Mouse (Mus musculus): ENCODE measurements at regions not wholly inside any gene's neighbourhood (a gene's known extent, or its start where the extent isn't known, plus 50 kb on each side); places are given as distances from the start of the nearest gene placed in this dataset.

GRCm38 (mm10) chr9:90683319-90683718 lies 412.7 kb upstream of the Tbc1d2b start:
- Histone ChIP-seq H3K36me3 (no peaks in the 10 kb centered on the region), H3K9me3 (no peaks in the 10 kb centered on the region), H3K4me1 (no peaks in the 10 kb centered on the region), H3K27me3 (no peaks in the 10 kb centered on the region), H3K9ac (no peak overlapping the region), H3K4me2 (replicated peaks) (no peak overlapping the region), H3K4me3 (no peak overlapping the region), H3K27ac (no peak overlapping the region)
- WGBS, result 44% methylated on average over 3 of the region's 3 CpGs
- ATAC-seq (ENCODE audit: low FRiP score, low read depth), result no peak

- no peak for ATAC-seq (ENCODE audit: low FRiP score, low read depth)
- Histone ChIP-seq H3K27ac (no peak overlapping the region), H3K9ac (no peak overlapping the region), H3K9me3 (no peaks in the 10 kb centered on the region), H3K27me3 (no peaks in the 10 kb centered on the region), H3K4me3 (no peak overlapping the region), H3K4me2 (replicated peaks) (no peak overlapping the region), H3K36me3 (no peaks in the 10 kb centered on the region), H3K4me1 (no peaks in the 10 kb centered on the region)
- 83% methylated on average over 12 of the region's 12 CpGs for WGBS
Observed at GRCm38 (mm10) chr9:90690066-90690465, 419.5 kb upstream of the Tbc1d2b start.

- Histone ChIP-seq H3K27ac (no peak overlapping the region), H3K36me3 (no peaks in the 10 kb centered on the region), H3K9ac (no peak overlapping the region), H3K27me3 (no peaks in the 10 kb centered on the region), H3K4me3 (no peak overlapping the region), H3K9me3 (no peaks in the 10 kb centered on the region), H3K4me2 (replicated peaks) (no peak overlapping the region), H3K4me1 (no peaks in the 10 kb centered on the region)
- no peak for ATAC-seq (ENCODE audit: low FRiP score, low read depth)
Observed at GRCm38 (mm10) chr9:90691137-90691536, 420.5 kb upstream of the Tbc1d2b start.

- Histone ChIP-seq H3K27ac (no peak overlapping the region), H3K27me3 (no peaks in the 10 kb centered on the region), H3K36me3 (no peaks in the 10 kb centered on the region), H3K9ac (no peak overlapping the region), H3K4me2 (replicated peaks) (no peak overlapping the region), H3K4me1 (no peaks in the 10 kb centered on the region), H3K9me3 (no peaks in the 10 kb centered on the region), H3K4me3 (no peak overlapping the region)
- 73% methylated on average over 12 of the region's 12 CpGs for WGBS
- ATAC-seq (ENCODE audit: low FRiP score, low read depth), result no peak
Observed at GRCm38 (mm10) chr9:90691676-90692661, 421.4 kb upstream of the Tbc1d2b start.

- Histone ChIP-seq H3K4me2 (replicated peaks) (no peak overlapping the region), H3K36me3 (no peaks in the 10 kb centered on the region), H3K9ac (no peak overlapping the region), H3K4me1 (no peaks in the 10 kb centered on the region), H3K27me3 (no peaks in the 10 kb centered on the region), H3K9me3 (no peaks in the 10 kb centered on the region), H3K4me3 (no peak overlapping the region), H3K27ac (no peak overlapping the region)
- 35% methylated on average over 9 of the region's 9 CpGs for WGBS
- no peak for ATAC-seq (ENCODE audit: low FRiP score, low read depth)
Observed at GRCm38 (mm10) chr9:90693031-90693671, 422.5 kb upstream of the Tbc1d2b start.

GRCm38 (mm10) chr9:90694051-90694645 lies 423.5 kb upstream of the Tbc1d2b start:
- 68% methylated on average over 13 of the region's 13 CpGs for WGBS
- Histone ChIP-seq H3K4me2 (replicated peaks) (no peak overlapping the region), H3K9me3 (no peaks in the 10 kb centered on the region), H3K36me3 (no peaks in the 10 kb centered on the region), H3K9ac (no peak overlapping the region), H3K27me3 (no peaks in the 10 kb centered on the region), H3K4me1 (no peaks in the 10 kb centered on the region), H3K4me3 (no peak overlapping the region), H3K27ac (no peak overlapping the region)
- no peak for ATAC-seq (ENCODE audit: low FRiP score, low read depth)

- H3K9me3 ChIP-seq, result no peaks in the 10 kb centered on the region
- H3K4me2 ChIP-seq (replicated peaks), result no peak overlapping the region
- H3K36me3 ChIP-seq, result no peaks in the 10 kb centered on the region
- ATAC-seq (ENCODE audit: low FRiP score, low read depth), result no peak
- H3K27me3 ChIP-seq, result no peaks in the 10 kb centered on the region
- no peak overlapping the region for H3K27ac ChIP-seq
- 83% methylated on average over 7 of the region's 7 CpGs for WGBS
- H3K9ac ChIP-seq, result no peak overlapping the region
- no peak overlapping the region for H3K4me3 ChIP-seq
- H3K4me1 ChIP-seq, result no peaks in the 10 kb centered on the region
Observed at GRCm38 (mm10) chr9:90695693-90696092, 425.1 kb upstream of the Tbc1d2b start.

- WGBS, result 70% methylated on average over 11 of the region's 11 CpGs
- no peak overlapping the region for H3K4me3 ChIP-seq
- H3K4me2 ChIP-seq (replicated peaks), result no peak overlapping the region
- no peaks in the 10 kb centered on the region for H3K4me1 ChIP-seq
- H3K9ac ChIP-seq, result no peak overlapping the region
- no peak for ATAC-seq (ENCODE audit: low FRiP score, low read depth)
- H3K27ac ChIP-seq, result no peak overlapping the region
- no peaks in the 10 kb centered on the region for H3K27me3 ChIP-seq
- no peaks in the 10 kb centered on the region for H3K36me3 ChIP-seq
- no peaks in the 10 kb centered on the region for H3K9me3 ChIP-seq
Observed at GRCm38 (mm10) chr9:90697279-90698000, 426.8 kb upstream of the Tbc1d2b start.

- 75% methylated on average over 7 of the region's 7 CpGs for WGBS
- Histone ChIP-seq H3K4me2 (replicated peaks) (no peak overlapping the region), H3K4me1 (no peaks in the 10 kb centered on the region), H3K9me3 (no peaks in the 10 kb centered on the region), H3K27ac (no peak overlapping the region), H3K4me3 (no peak overlapping the region), H3K36me3 (no peaks in the 10 kb centered on the region), H3K27me3 (no peaks in the 10 kb centered on the region), H3K9ac (no peak overlapping the region)
- ATAC-seq (ENCODE audit: low FRiP score, low read depth), result no peak
Observed at GRCm38 (mm10) chr9:90698439-90698838, 427.8 kb upstream of the Tbc1d2b start.

GRCm38 (mm10) chr9:90699064-90699463 lies 428.5 kb upstream of the Tbc1d2b start:
- H3K9me3 ChIP-seq, result no peaks in the 10 kb centered on the region
- no peaks in the 10 kb centered on the region for H3K4me1 ChIP-seq
- 36% methylated on average over 4 of the region's 4 CpGs for WGBS
- no peak overlapping the region for H3K9ac ChIP-seq
- H3K27me3 ChIP-seq, result no peaks in the 10 kb centered on the region
- no peak for ATAC-seq (ENCODE audit: low FRiP score, low read depth)
- H3K27ac ChIP-seq, result no peak overlapping the region
- no peak overlapping the region for H3K4me3 ChIP-seq
- H3K36me3 ChIP-seq, result no peaks in the 10 kb centered on the region
- no peak overlapping the region for H3K4me2 ChIP-seq (replicated peaks)

GRCm38 (mm10) chr9:90700236-90701179 lies 429.9 kb upstream of the Tbc1d2b start:
- Histone ChIP-seq H3K27me3 (no peaks in the 10 kb centered on the region), H3K9ac (no peak overlapping the region), H3K36me3 (no peaks in the 10 kb centered on the region), H3K9me3 (no peaks in the 10 kb centered on the region), H3K4me2 (replicated peaks) (no peak overlapping the region), H3K4me3 (no peak overlapping the region), H3K4me1 (no peaks in the 10 kb centered on the region), H3K27ac (no peak overlapping the region)
- 56% methylated on average over 7 of the region's 7 CpGs for WGBS
- no peak for ATAC-seq (ENCODE audit: low FRiP score, low read depth)
